Mouse (Mus musculus): Measurements from ENCODE around the gene Elk3. TPM values are rescaled to one million over a fixed set of nuclear protein-coding genes. Genes with fewer than 3 reads are reported as not detected.

Elk3 gene
- total and polyA plus RNA-seq, 3 experiments = 0.33 TPM; not detected in 2

- ATAC-seq (ENCODE audit: extremely low read depth, insufficient number of reproducible peaks, low FRiP score, poor library complexity, severe bottlenecking) = no peak
- H3K36me3 ChIP-seq (replicated peaks) = peaks cover 87% of the 10 kb centered on the region
- no peak for TF ChIP-seq POLR2AphosphoS5 (IDR thresholded peaks at IDR 0.05; ENCODE audit: insufficient replicate concordance, low read depth, low read length)
- no peak for TF ChIP-seq GATA2 (IDR thresholded peaks at IDR 0.05; ENCODE audit: borderline replicate concordance, low read depth, low read length)
- no peak for TF ChIP-seq GATA1 (IDR thresholded peaks at IDR 0.05; ENCODE audit: borderline replicate concordance, low read length)
- TF ChIP-seq TAL1 (conservative IDR thresholded peaks at IDR 0.05; ENCODE audit: low read depth, low read length) = no peak
- no peak for TF ChIP-seq CTCF (IDR thresholded peaks at IDR 0.05; ENCODE audit: low read depth, low read length)
Observed at GRCm38 (mm10) chr10:93242861-93243260, 68.1 kb downstream of the Elk3 start.

GRCm38 (mm10) chr10:93242208-93242607, 68.7 kb downstream of the Elk3 start:
- TF ChIP-seq POLR2AphosphoS5 (IDR thresholded peaks at IDR 0.05; ENCODE audit: insufficient replicate concordance, low read depth, low read length) = no peak
- H3K36me3 ChIP-seq (replicated peaks) = peaks cover 87% of the 10 kb centered on the region
- no peaks in the 10 kb centered on the region for H3K27me3 ChIP-seq (ENCODE audit: insufficient read depth, low read length)
- ATAC-seq (ENCODE audit: extremely low read depth, insufficient number of reproducible peaks, low FRiP score, poor library complexity, severe bottlenecking) = no peak
- H3K9me3 ChIP-seq (replicated peaks) = no peaks in the 10 kb centered on the region
- no peak overlapping the region for H3K4me3 ChIP-seq (ENCODE audit: low read depth, low read length)
- DNase-seq (ENCODE audit: low spot score) = no peak
- peaks cover 3% of the 10 kb centered on the region; the same call in 1 of the 2 replicates for H3K4me1 ChIP-seq (ENCODE audit: insufficient read depth, low read depth, low read length)

More at GRCm38 (mm10) chr10:93242861-93243260, 68.1 kb downstream of the Elk3 start:
- Histone ChIP-seq H3K9me3 (replicated peaks) (no peaks in the 10 kb centered on the region), H3K27me3 (ENCODE audit: insufficient read depth, low read length) (no peaks in the 10 kb centered on the region), H3K4me3 (ENCODE audit: low read depth, low read length) (no peak overlapping the region), H3K4me1 (ENCODE audit: insufficient read depth, low read depth, low read length) (peaks cover 3% of the 10 kb centered on the region; the same call in 1 of the 2 replicates)
- DNase-seq (ENCODE audit: low spot score) = no peak

GRCm38 (mm10) chr10:93239201-93239806, 71.6 kb downstream of the Elk3 start:
- H3K36me3 ChIP-seq (replicated peaks) = peaks cover 83% of the 10 kb centered on the region
- no peaks in the 10 kb centered on the region for H3K27me3 ChIP-seq (ENCODE audit: insufficient read depth, low read length)
- no peak for ATAC-seq (ENCODE audit: extremely low read depth, insufficient number of reproducible peaks, low FRiP score, poor library complexity, severe bottlenecking)
- DNase-seq (ENCODE audit: low spot score) = no peak
- TF ChIP-seq TAL1 (conservative IDR thresholded peaks at IDR 0.05; ENCODE audit: low read depth, low read length) (no peak), GATA1 (IDR thresholded peaks at IDR 0.05; ENCODE audit: borderline replicate concordance, low read length) (no peak), GATA2 (IDR thresholded peaks at IDR 0.05; ENCODE audit: borderline replicate concordance, low read depth, low read length) (no peak), POLR2AphosphoS5 (IDR thresholded peaks at IDR 0.05; ENCODE audit: insufficient replicate concordance, low read depth, low read length) (no peak), CTCF (IDR thresholded peaks at IDR 0.05; ENCODE audit: low read depth, low read length) (no peak)
- no peak overlapping the region for H3K4me3 ChIP-seq (ENCODE audit: low read depth, low read length)
- no peaks in the 10 kb centered on the region for H3K4me1 ChIP-seq (ENCODE audit: insufficient read depth, low read depth, low read length)
- H3K9me3 ChIP-seq (replicated peaks) = no peaks in the 10 kb centered on the region

GRCm38 (mm10) chr10:93234692-93235091, 76.2 kb downstream of the Elk3 start:
- H3K9me3 ChIP-seq (replicated peaks) = no peaks in the 10 kb centered on the region
- DNase-seq (ENCODE audit: low spot score) (no peak), ATAC-seq (ENCODE audit: extremely low read depth, insufficient number of reproducible peaks, low FRiP score, poor library complexity, severe bottlenecking) (no peak)
- no peaks in the 10 kb centered on the region for H3K27me3 ChIP-seq (ENCODE audit: insufficient read depth, low read length)
- H3K36me3 ChIP-seq (replicated peaks) = peaks cover 89% of the 10 kb centered on the region
- peaks cover 19% of the 10 kb centered on the region for H3K4me1 ChIP-seq (ENCODE audit: insufficient read depth, low read depth, low read length)
- no peak overlapping the region for H3K4me3 ChIP-seq (ENCODE audit: low read depth, low read length)
- TF ChIP-seq GATA2 (IDR thresholded peaks at IDR 0.05; ENCODE audit: borderline replicate concordance, low read depth, low read length) = no peak
- no peak for TF ChIP-seq CTCF (IDR thresholded peaks at IDR 0.05; ENCODE audit: low read depth, low read length)
- TF ChIP-seq POLR2AphosphoS5 (IDR thresholded peaks at IDR 0.05; ENCODE audit: insufficient replicate concordance, low read depth, low read length) = no peak
- no peak for TF ChIP-seq GATA1 (IDR thresholded peaks at IDR 0.05; ENCODE audit: borderline replicate concordance, low read length)
- TF ChIP-seq TAL1 (conservative IDR thresholded peaks at IDR 0.05; ENCODE audit: low read depth, low read length) = no peak

GRCm38 (mm10) chr10:93233665-93234194, 77.2 kb downstream of the Elk3 start:
- Histone ChIP-seq H3K27me3 (ENCODE audit: insufficient read depth, low read length) (no peaks in the 10 kb centered on the region), H3K4me1 (ENCODE audit: insufficient read depth, low read depth, low read length) (peaks cover 25% of the 10 kb centered on the region), H3K4me3 (ENCODE audit: low read depth, low read length) (no peak overlapping the region), H3K9me3 (replicated peaks) (no peaks in the 10 kb centered on the region), H3K36me3 (replicated peaks) (peaks cover 85% of the 10 kb centered on the region)
- TF ChIP-seq CTCF (IDR thresholded peaks at IDR 0.05; ENCODE audit: low read depth, low read length) = no peak
- no peak for TF ChIP-seq GATA1 (IDR thresholded peaks at IDR 0.05; ENCODE audit: borderline replicate concordance, low read length)
- TF ChIP-seq GATA2 (IDR thresholded peaks at IDR 0.05; ENCODE audit: borderline replicate concordance, low read depth, low read length) = no peak
- TF ChIP-seq POLR2AphosphoS5 (IDR thresholded peaks at IDR 0.05; ENCODE audit: insufficient replicate concordance, low read depth, low read length) = no peak
- no peak for TF ChIP-seq TAL1 (conservative IDR thresholded peaks at IDR 0.05; ENCODE audit: low read depth, low read length)
- DNase-seq (ENCODE audit: low spot score) (no peak), ATAC-seq (ENCODE audit: extremely low read depth, insufficient number of reproducible peaks, low FRiP score, poor library complexity, severe bottlenecking) (no peak)

- no peaks in the 10 kb centered on the region for H3K27me3 ChIP-seq (ENCODE audit: insufficient read depth, low read length)
- H3K36me3 ChIP-seq (replicated peaks) = peaks cover 67% of the 10 kb centered on the region
- DNase-seq (ENCODE audit: low spot score) = no peak
- ATAC-seq (ENCODE audit: extremely low read depth, insufficient number of reproducible peaks, low FRiP score, poor library complexity, severe bottlenecking) = no peak
- H3K4me1 ChIP-seq (ENCODE audit: insufficient read depth, low read depth, low read length) = peaks cover 40% of the 10 kb centered on the region
- no peak overlapping the region for H3K4me3 ChIP-seq (ENCODE audit: low read depth, low read length)
- H3K9me3 ChIP-seq (replicated peaks) = no peaks in the 10 kb centered on the region
- TF ChIP-seq POLR2AphosphoS5 (IDR thresholded peaks at IDR 0.05; ENCODE audit: insufficient replicate concordance, low read depth, low read length) = no peak
- no peak for TF ChIP-seq CTCF (IDR thresholded peaks at IDR 0.05; ENCODE audit: low read depth, low read length)
- no peak for TF ChIP-seq GATA2 (IDR thresholded peaks at IDR 0.05; ENCODE audit: borderline replicate concordance, low read depth, low read length)
- no peak for TF ChIP-seq GATA1 (IDR thresholded peaks at IDR 0.05; ENCODE audit: borderline replicate concordance, low read length)
- TF ChIP-seq TAL1 (conservative IDR thresholded peaks at IDR 0.05; ENCODE audit: low read depth, low read length) = no peak
Observed at GRCm38 (mm10) chr10:93231893-93232292, 79.0 kb downstream of the Elk3 start.

Data from G1E (cell line).